Mouse (Mus musculus) right cerebral cortex, postnatal 14 days (tissue): ENCODE measurements around the gene 9130230L23Rik.

Experiments
- DNase-seq: peaks from one replicate; pipeline ENCODE4 v3.0.0; 2022

9130230L23Rik gene

GRCm38 (mm10) chr5:65951513-65951909, 52.6 kb downstream of the 9130230L23Rik start:
- DNase-seq: no peak

- DNase-seq: no peak
Measured at GRCm38 (mm10) chr5:65950679-65951512, 53.2 kb downstream of the 9130230L23Rik start.

- no peak for DNase-seq
Measured at GRCm38 (mm10) chr5:65950236-65950635, 53.8 kb downstream of the 9130230L23Rik start.

GRCm38 (mm10) chr5:65949822-65950221, 54.3 kb downstream of the 9130230L23Rik start:
- no peak for DNase-seq

GRCm38 (mm10) chr5:65941145-65941544, 62.9 kb downstream of the 9130230L23Rik start:
- DNase-seq: no peak

GRCm38 (mm10) chr5:65937998-65938715, 65.9 kb downstream of the 9130230L23Rik start:
- peak; percentile 78 for DNase-seq

GRCm38 (mm10) chr5:65937011-65937726, 66.9 kb downstream of the 9130230L23Rik start:
- no peak for DNase-seq

- no peak for DNase-seq
Measured at GRCm38 (mm10) chr5:65934783-65935182, 69.3 kb downstream of the 9130230L23Rik start, which contains the start of gene Chrna9. Gene Chrna9, plus strand, starts transcription at chr5:65934921.

GRCm38 (mm10) chr5:65933764-65934163, 70.3 kb downstream of the 9130230L23Rik start:
- no peak for DNase-seq

- DNase-seq: no peak
Measured at GRCm38 (mm10) chr5:65933258-65933657, 70.8 kb downstream of the 9130230L23Rik start.

GRCm38 (mm10) chr5:65930171-65930570, 73.9 kb downstream of the 9130230L23Rik start:
- DNase-seq: no peak
